Mouse (Mus musculus) liver, embryonic 13.5 days (tissue): ENCODE measurements at regions not wholly inside any gene's neighbourhood (a gene's known extent, or its start where the extent isn't known, plus 50 kb on each side); places are given as distances from the start of the nearest gene placed in this dataset.

ENCODE experiments used
- ATAC-seq: fragments of 200-750 bp; cut with Nextera tagmentation; 2 replicates; pipeline ENCODE4 v1.8.0; 2017; ENCODE audit warnings: low read depth, mild to moderate bottlenecking, moderate number of reproducible peaks, moderate library complexity
- DNase-seq: peaks from one replicate; pipeline ENCODE4 v3.0.0; 2022
- H3K27ac ChIP-seq: fragments of 300-500 bp; sonication (generic); 2 replicates; pipeline ENCODE4 v1.5.1; 2015; ENCODE audit warnings: moderate library complexity, mild to moderate bottlenecking, inconsistent platforms
- H3K27me3 ChIP-seq: fragments of 300-500 bp; sonication (generic); 2 replicates; pipeline ENCODE4 v1.6.1; 2015; ENCODE audit warnings: mild to moderate bottlenecking, inconsistent platforms
- H3K36me3 ChIP-seq: fragments of 300-500 bp; sonication (generic); 2 replicates; pipeline ENCODE4 v1.6.1; 2015; ENCODE audit warnings: mild to moderate bottlenecking, inconsistent platforms
- H3K4me1 ChIP-seq: fragments of 300-500 bp; sonication (generic); replicated peaks from 2 replicates; pipeline ENCODE4 v1.6.1; 2015; ENCODE audit warnings: inconsistent platforms
- H3K4me2 ChIP-seq: fragments of 300-500 bp; sonication (generic); 2 replicates; pipeline ENCODE4 v1.6.1; 2015; ENCODE audit warnings: inconsistent platforms, mild to moderate bottlenecking, moderate library complexity
- H3K4me3 ChIP-seq: fragments of 300-500 bp; sonication (generic); replicated peaks from 2 replicates; pipeline ENCODE4 v1.5.1; 2015; ENCODE audit warnings: mild to moderate bottlenecking, inconsistent platforms
- H3K9ac ChIP-seq: fragments of 300-500 bp; sonication (generic); 2 replicates; pipeline ENCODE4 v1.6.1; 2015; ENCODE audit warnings: mild to moderate bottlenecking, inconsistent platforms
- H3K9me3 ChIP-seq: fragments of 300-500 bp; sonication (generic); replicated peaks from 2 replicates; pipeline ENCODE4 v1.6.1; 2016; ENCODE audit warnings: inconsistent platforms
- WGBS: fragments of 180-500 bp; shearing (Covaris S2); methylation state at CpG from one replicate; pipeline ENCODE4 v1.1.7; 2015; ENCODE audit not compliant: insufficient replicate concordance; 5-methylcytosine and 5-hydroxymethylcytosine counted together

GRCm38 (mm10) chr9:41303494-41303828, 142.0 kb upstream of the Ubash3b start:
- Histone ChIP-seq H3K27ac (no peak overlapping the region), H3K4me3 (no peak overlapping the region), H3K9me3 (no peaks in the 10 kb centered on the region), H3K36me3 (no peaks in the 10 kb centered on the region), H3K4me1 (no peaks in the 10 kb centered on the region), H3K4me2 (no peak overlapping the region), H3K27me3 (peaks cover 4% of the 10 kb centered on the region; the same call in 1 of the 2 replicates), H3K9ac (no peak overlapping the region)
- WGBS: 57% methylated on average over 3 of the region's 3 CpGs
- no peak for ATAC-seq
- DNase-seq: no peak

DNA sequence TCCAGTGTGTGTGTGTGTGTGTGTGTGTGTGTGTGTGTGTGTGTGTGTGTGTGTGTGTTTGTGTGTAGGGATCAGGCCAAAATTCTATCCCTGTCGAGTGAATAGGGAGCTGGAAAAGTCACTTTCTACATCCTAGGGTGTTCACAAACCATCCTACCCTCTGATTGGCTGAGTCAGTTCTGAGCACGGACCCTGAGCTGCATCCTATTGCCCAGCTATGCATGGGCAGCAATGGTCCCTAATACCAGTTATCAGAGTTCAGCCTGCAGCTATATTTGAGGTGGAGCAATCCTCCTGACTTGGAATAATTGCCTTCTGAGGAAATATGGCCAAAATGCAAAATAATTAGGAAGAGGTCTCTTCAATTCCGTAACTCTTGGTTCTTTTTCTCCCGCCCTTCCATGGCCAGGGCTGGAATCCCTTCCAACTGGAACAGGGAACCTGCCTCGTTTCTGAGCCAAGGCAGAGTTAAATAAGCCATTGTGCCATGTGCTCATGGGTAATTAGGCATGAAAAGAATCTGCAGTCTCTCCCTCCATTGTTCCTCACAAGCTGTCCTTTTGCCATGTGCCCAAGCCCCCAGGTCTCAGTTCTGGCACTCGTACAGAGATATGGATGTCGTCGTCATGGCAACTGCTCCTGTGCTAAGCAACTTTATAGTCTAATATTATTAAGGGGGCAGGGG, 141.5 kb upstream of the Ubash3b start:
- DNase-seq: no peak
- Histone ChIP-seq H3K9ac (no peak overlapping the region), H3K4me2 (no peak overlapping the region), H3K27me3 (peaks cover 4% of the 10 kb centered on the region; the same call in 1 of the 2 replicates), H3K9me3 (no peaks in the 10 kb centered on the region), H3K4me3 (no peak overlapping the region), H3K4me1 (no peaks in the 10 kb centered on the region), H3K36me3 (no peaks in the 10 kb centered on the region), H3K27ac (no peak overlapping the region)
- no peak for ATAC-seq
- WGBS: 54% methylated on average over 8 of the region's 8 CpGs

GRCm38 (mm10) chr9:41286145-41286468, 124.6 kb upstream of the Ubash3b start:
- Histone ChIP-seq H3K4me1 (no peaks in the 10 kb centered on the region), H3K4me3 (no peak overlapping the region), H3K36me3 (no peaks in the 10 kb centered on the region), H3K9ac (no peak overlapping the region), H3K27me3 (no peaks in the 10 kb centered on the region), H3K27ac (no peak overlapping the region), H3K4me2 (no peak overlapping the region), H3K9me3 (no peaks in the 10 kb centered on the region)
- no peak for ATAC-seq
- 65% methylated on average over 4 of the region's 4 CpGs for WGBS
- no peak for DNase-seq

- DNase-seq (no peak), ATAC-seq (no peak)
- Histone ChIP-seq H3K9ac (no peak overlapping the region), H3K4me1 (no peaks in the 10 kb centered on the region), H3K9me3 (no peaks in the 10 kb centered on the region), H3K27me3 (no peaks in the 10 kb centered on the region), H3K4me3 (no peak overlapping the region), H3K36me3 (no peaks in the 10 kb centered on the region), H3K4me2 (no peak overlapping the region), H3K27ac (no peak overlapping the region)
- WGBS: 53% methylated on average over 8 of the region's 8 CpGs
Observed at GRCm38 (mm10) chr9:41285266-41286144, 124.0 kb upstream of the Ubash3b start.

DNA sequence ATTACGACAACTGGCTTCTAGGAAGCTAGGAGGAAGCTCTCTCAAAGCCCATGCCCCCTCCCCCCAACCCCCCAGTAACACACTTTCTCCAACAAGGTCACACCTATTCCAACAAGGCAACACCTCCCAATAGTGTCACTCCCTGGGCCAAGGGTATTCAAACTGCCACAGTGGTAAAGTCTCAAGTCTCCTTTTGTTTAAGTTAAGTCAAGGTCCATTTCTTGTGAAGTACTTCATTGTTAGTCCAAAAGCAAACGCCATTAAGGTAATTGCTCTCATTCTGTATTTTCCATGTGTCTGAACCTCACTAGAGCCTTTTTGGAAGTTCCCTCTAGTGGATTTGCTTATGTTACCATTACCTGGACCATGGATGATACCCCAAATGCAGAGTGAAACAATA, 116.2 kb upstream of the Ubash3b start:
- Histone ChIP-seq H3K9me3 (no peaks in the 10 kb centered on the region), H3K27me3 (peaks cover 13% of the 10 kb centered on the region), H3K9ac (no peak overlapping the region), H3K27ac (no peak overlapping the region), H3K36me3 (no peaks in the 10 kb centered on the region), H3K4me2 (no peak overlapping the region), H3K4me1 (no peaks in the 10 kb centered on the region), H3K4me3 (no peak overlapping the region)
- DNase-seq: no peak
- 53% methylated on average over 2 of the region's 2 CpGs for WGBS
- no peak for ATAC-seq

GRCm38 (mm10) chr9:41273839-41274271, 112.4 kb upstream of the Ubash3b start:
- ATAC-seq: no peak
- WGBS: 15% methylated on average over 13 of the region's 13 CpGs
- Histone ChIP-seq H3K4me1 (no peaks in the 10 kb centered on the region), H3K27me3 (peaks cover 16% of the 10 kb centered on the region), H3K9me3 (no peaks in the 10 kb centered on the region), H3K4me2 (no peak overlapping the region), H3K36me3 (no peaks in the 10 kb centered on the region), H3K27ac (no peak overlapping the region), H3K4me3 (no peak overlapping the region), H3K9ac (no peak overlapping the region)
- DNase-seq: no peak

- no peak for ATAC-seq
- H3K4me3 ChIP-seq: peak overlapping the region; percentile 23
- peak overlapping the region; percentile 30; the same call in 1 of the 2 replicates for H3K4me2 ChIP-seq
- DNase-seq: no peak
- no peak overlapping the region for H3K27ac ChIP-seq
- H3K9me3 ChIP-seq: no peaks in the 10 kb centered on the region
- peaks cover 16% of the 10 kb centered on the region for H3K27me3 ChIP-seq
- WGBS: 4% methylated on average over 18 of the region's 18 CpGs
- no peak overlapping the region for H3K9ac ChIP-seq
- no peaks in the 10 kb centered on the region for H3K36me3 ChIP-seq
- H3K4me1 ChIP-seq: no peaks in the 10 kb centered on the region
Observed at GRCm38 (mm10) chr9:41273171-41273781, 111.8 kb upstream of the Ubash3b start.

DNA sequence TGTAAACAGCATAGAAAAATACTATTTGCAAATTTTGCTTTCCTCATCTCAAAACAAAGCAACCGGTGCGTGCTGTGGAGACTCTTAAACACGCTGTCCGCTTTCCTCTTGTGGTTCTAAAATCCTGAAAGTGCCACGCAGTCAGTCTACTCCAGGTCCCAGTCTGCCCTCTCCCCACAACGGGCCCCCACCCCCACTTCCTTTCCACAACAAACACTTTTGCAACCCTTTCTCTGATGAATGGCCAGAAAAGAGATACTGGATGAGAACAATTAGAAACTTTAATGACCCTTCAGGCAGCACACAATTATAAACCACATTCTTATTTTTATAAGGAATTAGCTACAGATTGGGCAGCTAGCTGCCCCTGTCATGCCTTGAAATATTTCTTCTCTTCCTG, 111.1 kb upstream of the Ubash3b start:
- 19% methylated on average over 6 of the region's 6 CpGs for WGBS
- Histone ChIP-seq H3K4me2 (no peak overlapping the region), H3K4me3 (no peak overlapping the region), H3K36me3 (no peaks in the 10 kb centered on the region), H3K27me3 (peaks cover 16% of the 10 kb centered on the region), H3K27ac (no peak overlapping the region), H3K4me1 (no peaks in the 10 kb centered on the region), H3K9me3 (no peaks in the 10 kb centered on the region), H3K9ac (no peak overlapping the region)
- DNase-seq (no peak), ATAC-seq (no peak)

DNA sequence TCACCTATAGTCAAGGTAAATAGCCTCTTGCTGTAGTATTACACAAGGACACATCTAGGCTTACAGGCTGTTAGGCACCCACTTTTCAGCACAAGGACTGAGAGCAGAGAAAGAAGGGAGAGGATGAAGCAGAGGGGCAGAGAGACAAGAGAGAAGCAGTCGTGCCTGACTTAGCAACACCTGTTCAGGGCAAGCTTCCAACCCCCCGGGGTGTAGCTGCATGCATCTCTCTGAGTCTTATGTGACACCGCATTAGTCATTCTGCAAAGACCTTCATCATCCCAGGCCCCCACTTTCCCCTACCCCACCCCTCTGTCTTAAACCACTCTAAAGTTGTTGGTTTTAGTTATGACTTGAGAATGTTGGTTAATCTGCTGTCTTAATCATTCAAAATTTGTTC, 106.6 kb upstream of the Ubash3b start:
- 35% methylated on average over 3 of the region's 3 CpGs for WGBS
- ATAC-seq: no peak

DNA sequence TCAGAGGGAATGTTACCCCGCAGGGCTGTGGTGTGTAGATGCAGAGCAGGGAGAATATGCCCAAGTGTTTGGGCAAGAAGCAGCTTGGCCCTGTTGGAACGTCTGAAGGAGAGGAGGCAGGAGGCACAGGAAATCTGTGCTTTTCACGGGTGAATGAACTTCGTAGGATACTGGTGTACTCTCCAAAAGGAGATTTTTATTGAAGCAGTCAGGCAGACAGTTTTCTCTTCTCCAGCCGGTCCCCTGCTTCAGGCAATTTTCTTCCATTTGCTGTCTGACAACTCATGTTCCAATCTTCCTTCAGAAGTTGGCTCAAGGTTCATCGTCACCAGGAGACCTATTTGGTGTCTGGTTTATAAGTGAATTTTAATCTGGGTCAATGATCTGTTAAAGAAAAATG, 103.0 kb upstream of the Ubash3b start:
- H3K9ac ChIP-seq: no peak overlapping the region
- H3K4me1 ChIP-seq: no peaks in the 10 kb centered on the region
- no peaks in the 10 kb centered on the region for H3K36me3 ChIP-seq
- H3K9me3 ChIP-seq: no peaks in the 10 kb centered on the region
- WGBS: 48% methylated on average over 6 of the region's 6 CpGs
- no peaks in the 10 kb centered on the region for H3K27me3 ChIP-seq
- ATAC-seq (no peak), DNase-seq (no peak)
- no peak overlapping the region for H3K27ac ChIP-seq
- no peak overlapping the region for H3K4me2 ChIP-seq
- no peak overlapping the region for H3K4me3 ChIP-seq

More for the DNA sequence above, 106.6 kb upstream of the Ubash3b start:
- H3K4me3 ChIP-seq: no peak overlapping the region
- H3K27me3 ChIP-seq: peaks cover 4% of the 10 kb centered on the region; the same call in 1 of the 2 replicates
- H3K27ac ChIP-seq: no peak overlapping the region
- no peak for DNase-seq
- no peak overlapping the region for H3K9ac ChIP-seq
- H3K4me2 ChIP-seq: no peak overlapping the region
- no peaks in the 10 kb centered on the region for H3K4me1 ChIP-seq
- H3K36me3 ChIP-seq: no peaks in the 10 kb centered on the region
- no peaks in the 10 kb centered on the region for H3K9me3 ChIP-seq

GRCm38 (mm10) chr9:41257244-41257643, 95.7 kb upstream of the Ubash3b start:
- H3K9me3 ChIP-seq: no peaks in the 10 kb centered on the region
- H3K36me3 ChIP-seq: no peaks in the 10 kb centered on the region
- H3K4me2 ChIP-seq: no peak overlapping the region
- no peaks in the 10 kb centered on the region for H3K4me1 ChIP-seq
- ATAC-seq (no peak), DNase-seq (no peak)
- H3K9ac ChIP-seq: no peak overlapping the region
- 49% methylated on average over 1 of the region's 1 CpGs for WGBS
- no peak overlapping the region for H3K4me3 ChIP-seq
- no peak overlapping the region for H3K27ac ChIP-seq
- no peaks in the 10 kb centered on the region for H3K27me3 ChIP-seq
